Comparison of ENCODE assay signal across 11 mouse cellular contexts in the genomic region with DNA sequence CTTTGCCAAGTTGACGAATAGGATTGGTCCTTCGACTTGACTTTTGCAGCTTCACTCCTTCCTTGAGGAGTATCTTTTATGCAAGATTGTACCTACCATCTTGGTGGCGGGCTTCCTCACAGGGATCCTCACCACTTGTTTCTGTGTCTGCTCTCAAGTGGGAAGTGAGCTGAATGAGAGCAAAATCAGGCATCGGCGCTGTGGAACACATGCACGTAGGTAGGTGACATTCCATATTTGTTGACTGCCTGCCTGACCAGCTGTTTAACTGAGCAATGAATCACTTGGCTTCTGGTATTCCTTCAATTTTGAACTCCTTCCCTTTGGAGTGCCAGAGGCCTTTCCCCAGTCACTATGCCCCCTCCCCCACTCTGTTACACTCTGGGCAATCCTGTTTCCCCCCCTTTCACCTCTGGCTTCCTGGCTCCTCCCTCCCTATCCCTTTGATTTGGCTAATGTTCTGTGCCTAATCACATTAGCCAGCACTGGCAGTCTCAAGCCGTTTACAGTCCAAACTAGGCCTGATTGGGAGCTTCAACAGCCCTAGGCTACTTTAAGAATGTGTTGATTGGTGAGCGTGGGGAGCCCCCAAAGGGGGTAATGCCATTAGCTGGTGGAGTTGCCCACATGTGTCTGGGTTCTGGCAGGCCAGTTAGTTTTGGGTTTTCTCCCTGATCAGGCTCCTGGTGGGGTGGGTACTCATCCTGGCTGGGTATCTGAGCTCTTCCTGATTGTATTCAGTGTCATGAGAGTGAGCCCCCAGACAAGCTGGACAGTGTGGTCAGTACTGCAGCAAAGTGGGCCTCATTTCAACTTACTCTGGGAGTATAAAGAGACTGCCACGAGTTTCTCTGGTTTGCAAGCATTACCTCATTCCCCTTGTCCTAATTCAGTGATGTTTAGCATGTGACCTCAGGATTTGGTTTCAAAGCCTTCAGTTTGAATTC.
DNase-seq lines count a peak whose midpoint lies in the region; ATAC-seq and TF ChIP-seq lines count a peak whose summit lies in the region.
"Had no signal": no experiment of that assay in that cellular context is flagged by ENCODE, and none has a peak within 500 bp of the region (broad histone marks: within the 10 kb centered on the region; RNA-seq: fewer than 3 reads in every experiment).

No protein-coding gene starts in this region.

- H3K27me3 ChIP-seq in limb, embryonic 11.5 days (ENCODE audit: control insufficient read depth, insufficient read depth, low read length), result no peaks in the 10 kb centered on the region
- H3K27me3 ChIP-seq in stomach, postnatal 0 days (ENCODE audit: control insufficient read depth, insufficient read depth, low read length), result no peaks in the 10 kb centered on the region
- H3K27me3 ChIP-seq in liver, postnatal 0 days (ENCODE audit: insufficient read depth, low read length), result no peaks in the 10 kb centered on the region
- H3K27me3 ChIP-seq: stomach, embryonic 15.5 days had no signal

- no peak overlapping the region for H3K9ac ChIP-seq in limb, embryonic 11.5 days (ENCODE audit: low read length)
- no peak overlapping the region for H3K9ac ChIP-seq in stomach, postnatal 0 days (ENCODE audit: low read length)
- no peak overlapping the region for H3K9ac ChIP-seq in liver, postnatal 0 days (replicated peaks)
- H3K9ac ChIP-seq: stomach, embryonic 15.5 days had no signal

- no peak overlapping the region for H3K4me2 ChIP-seq in limb, embryonic 11.5 days (ENCODE audit: low read depth, severe bottlenecking)
- no peak overlapping the region for H3K4me2 ChIP-seq in stomach, postnatal 0 days (replicated peaks; ENCODE audit: low read depth)
- H3K4me2 ChIP-seq in liver, postnatal 0 days (ENCODE audit: low read depth, low read length), result no peak overlapping the region
- H3K4me2 ChIP-seq: stomach, embryonic 15.5 days had no signal

- H3K9me3 ChIP-seq in limb, embryonic 11.5 days (ENCODE audit: control insufficient read depth, low read length), result no peaks in the 10 kb centered on the region
- H3K9me3 ChIP-seq in stomach, postnatal 0 days (ENCODE audit: control insufficient read depth, low read length), result no peaks in the 10 kb centered on the region
- H3K9me3 ChIP-seq in liver, postnatal 0 days (ENCODE audit: low read length), result no peaks in the 10 kb centered on the region
- H3K9me3 ChIP-seq: megakaryocyte, embryonic 14.5 days; stomach, embryonic 15.5 days had no signal

- no peak for TF ChIP-seq CTCF in stomach, postnatal 0 days (IDR thresholded peaks at IDR 0.05; ENCODE audit: low read depth)
- TF ChIP-seq CTCF in liver, postnatal 0 days (IDR thresholded peaks at IDR 0.05; ENCODE audit: low read depth), result no peak

- no peaks in the 10 kb centered on the region for H3K36me3 ChIP-seq in limb, embryonic 11.5 days (ENCODE audit: control insufficient read depth, insufficient read depth, low read length)
- no peaks in the 10 kb centered on the region for H3K36me3 ChIP-seq in stomach, postnatal 0 days (ENCODE audit: control insufficient read depth, insufficient read depth, low read length)
- H3K36me3 ChIP-seq in liver, postnatal 0 days (replicated peaks; ENCODE audit: insufficient read depth, low read length), result no peaks in the 10 kb centered on the region
- H3K36me3 ChIP-seq: stomach, embryonic 15.5 days had no signal

- H3K4me3 ChIP-seq in limb, embryonic 11.5 days (ENCODE audit: low read depth, low read length), result no peak overlapping the region
- no peak overlapping the region for H3K4me3 ChIP-seq in stomach, postnatal 0 days (ENCODE audit: low read depth, low read length)
- no peak overlapping the region for H3K4me3 ChIP-seq in liver, postnatal 0 days (ENCODE audit: low read depth, low read length)
- H3K4me3 ChIP-seq: erythroblast, embryonic 14.5 days; megakaryocyte, embryonic 14.5 days; stomach, embryonic 15.5 days had no signal

- H3K27ac ChIP-seq in limb, embryonic 11.5 days (replicated peaks; ENCODE audit: low read depth, low read length), result no peak overlapping the region; the same call in 1 of the 2 replicates
- no peak overlapping the region for H3K27ac ChIP-seq in stomach, postnatal 0 days (replicated peaks)
- no peak overlapping the region for H3K27ac ChIP-seq in liver, postnatal 0 days (ENCODE audit: low read depth)
- H3K27ac ChIP-seq: stomach, embryonic 15.5 days had no signal

- peaks cover 22% of the 10 kb centered on the region for H3K4me1 ChIP-seq in limb, embryonic 11.5 days (ENCODE audit: control insufficient read depth, insufficient read depth, low read length)
- no peaks in the 10 kb centered on the region for H3K4me1 ChIP-seq in stomach, postnatal 0 days (replicated peaks; ENCODE audit: control insufficient read depth, insufficient read depth)
- H3K4me1 ChIP-seq in liver, postnatal 0 days (ENCODE audit: insufficient read depth), result no peaks in the 10 kb centered on the region
- H3K4me1 ChIP-seq: megakaryocyte, embryonic 14.5 days; stomach, embryonic 15.5 days had no signal

- 41% methylated on average over 9 of the region's 9 CpGs for WGBS in limb, embryonic 11.5 days
- 67% methylated on average over 9 of the region's 9 CpGs for WGBS in stomach, postnatal 0 days
- WGBS in liver, postnatal 0 days (ENCODE audit: insufficient replicate concordance), result 69% methylated on average over 9 of the region's 9 CpGs

- TF ChIP-seq EP300 in stomach, postnatal 0 days (optimal IDR thresholded peaks at IDR 0.05), result no peak
- TF ChIP-seq EP300 in liver, postnatal 0 days (IDR thresholded peaks at IDR 0.05; ENCODE audit: low read depth), result no peak

- DNase-seq in frontal cortex, postnatal 36 days (ENCODE audit: low spot score in 2 of 2), result peak; percentile 12 to 29
- no peak for DNase-seq in frontal cortex, postnatal 10 days (ENCODE audit: low spot score in 2 of 2)
- peak; percentile 19 to 34 for DNase-seq in right cerebral cortex, adult 2 months (ENCODE audit: low spot score in 2 of 2)
- DNase-seq in right cerebral cortex, postnatal 10 days (ENCODE audit: low spot score in 2 of 2), result no peak
- peak; percentile 59 for DNase-seq in limb, embryonic 11.5 days (ENCODE audit: low spot score)
- no peak for DNase-seq in stomach, postnatal 0 days (ENCODE audit: low spot score)
- DNase-seq in liver, postnatal 0 days, result no peak

- ATAC-seq in limb, embryonic 11.5 days (ENCODE audit: insufficient number of reproducible peaks, low FRiP score, low TSS enrichment, low read depth), result peak; percentile 60
- 0 out of 2 replicates have a peak, but pooled peaks have one; percentile 38 for ATAC-seq in stomach, postnatal 0 days (ENCODE audit: low FRiP score, low TSS enrichment)
- ATAC-seq in liver, postnatal 0 days, result no peak
- ATAC-seq in megakaryocyte-erythroid progenitor cell, adult 5-6 weeks (replicated peaks; ENCODE audit: low FRiP score, low TSS enrichment, poor library complexity, severe bottlenecking), result no peak

Comparison
In these comparisons a context has a peak if more than half of its experiments do, and no peak if none do; other contexts are left out.
1. DNase-seq: peak in frontal cortex, postnatal 36 days (2 of 2), right cerebral cortex, adult 2 months (2 of 2) and limb, embryonic 11.5 days (single experiment); none in frontal cortex, postnatal 10 days (0 of 2), right cerebral cortex, postnatal 10 days (0 of 2), stomach, postnatal 0 days (single experiment) and liver, postnatal 0 days (single experiment).
2. ATAC-seq: peak in limb, embryonic 11.5 days (single experiment) and stomach, postnatal 0 days (single experiment); none in liver, postnatal 0 days (single experiment) and megakaryocyte-erythroid progenitor cell, adult 5-6 weeks (single experiment).